Mouse (Mus musculus): ENCODE measurements around the gene Man1a. TPM values are rescaled to one million over a fixed set of nuclear protein-coding genes. Genes with fewer than 3 reads are reported as not detected.
A peak's percentile ranks its signal among the peaks of the same experiment; 100 is the strongest.

The Man1a gene
- total RNA-seq, 4 experiments from 2014 or later = 5.7 to 8.0 (median 7.4) TPM

GRCm38 (mm10) chr10:54061159-54061558 is 15.2 kb downstream of the Man1a start:
- no peak for DNase-seq (ENCODE audit: low spot score in 2 of 2)

- DNase-seq (ENCODE audit: low spot score in 2 of 2) = no peak
Observed at GRCm38 (mm10) chr10:54060587-54060986, 15.8 kb downstream of the Man1a start.

GRCm38 (mm10) chr10:54059679-54060249 is 16.6 kb downstream of the Man1a start:
- no peak for DNase-seq (ENCODE audit: low spot score in 2 of 2)

DNA sequence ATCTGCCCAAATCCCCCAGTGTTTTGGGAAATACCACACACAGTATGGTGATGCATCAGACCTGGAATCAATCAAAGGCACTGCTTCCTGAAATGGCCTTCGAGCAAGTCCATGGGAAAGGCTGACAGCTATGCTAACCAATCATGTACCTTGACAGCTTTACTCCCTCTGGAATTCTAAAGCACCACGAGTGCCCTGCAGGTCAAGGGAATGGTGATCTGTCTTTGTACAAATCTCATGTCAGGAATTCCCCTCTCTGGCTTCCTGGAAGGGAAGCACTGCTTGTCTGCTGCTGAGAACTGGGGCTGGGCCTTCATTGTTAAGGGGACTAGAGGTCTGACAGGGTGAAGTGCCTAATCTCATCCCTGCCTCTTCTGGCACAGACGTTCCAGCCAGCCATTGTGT is 17.3 kb downstream of the Man1a start:
- no peak for DNase-seq (ENCODE audit: low spot score in 2 of 2)

DNA sequence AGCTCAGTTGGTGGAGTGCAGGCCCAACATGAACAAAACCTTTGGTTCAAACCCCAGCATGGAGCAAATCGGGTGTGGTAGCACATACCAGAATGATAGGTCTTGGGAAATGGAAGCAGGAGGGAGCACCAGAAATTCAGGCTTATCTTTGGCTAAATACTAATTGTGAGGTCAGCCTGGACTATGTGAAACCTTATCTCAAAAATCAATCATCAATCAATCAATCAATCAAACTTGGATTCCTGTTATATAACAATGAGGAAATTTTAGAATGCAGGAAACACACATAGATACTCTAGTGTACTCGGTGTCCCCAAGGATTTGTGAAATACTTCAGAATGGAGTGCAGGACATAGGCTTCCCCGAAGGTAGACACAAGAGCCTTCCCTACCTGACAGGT is 17.8 kb downstream of the Man1a start:
- DNase-seq (ENCODE audit: low spot score in 2 of 2) = no peak

GRCm38 (mm10) chr10:54054188-54054587 is 22.2 kb downstream of the Man1a start:
- no peak for DNase-seq (ENCODE audit: low spot score in 2 of 2)

GRCm38 (mm10) chr10:54047885-54048284 is 28.5 kb downstream of the Man1a start:
- no peak for DNase-seq (ENCODE audit: low spot score in 2 of 2)

DNA sequence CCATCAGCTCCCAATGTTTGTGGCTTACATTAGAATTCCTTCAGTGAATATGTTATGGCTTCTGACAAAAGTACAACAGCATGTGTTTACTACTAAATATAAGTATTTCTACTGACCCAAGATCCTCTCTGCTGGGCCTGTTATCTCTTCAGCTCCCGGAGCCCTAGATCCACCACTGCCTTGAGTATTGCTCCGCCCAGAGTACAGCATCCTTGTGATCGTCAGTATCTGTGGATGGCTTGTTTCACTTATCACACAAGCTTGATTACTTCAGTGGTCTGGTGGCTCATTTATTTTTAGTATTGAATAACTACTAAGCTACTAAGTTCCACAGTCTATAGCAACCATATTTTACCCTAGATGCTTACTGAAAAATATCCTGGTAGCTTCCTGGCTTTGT is 33.1 kb downstream of the Man1a start:
- no peak for DNase-seq (ENCODE audit: low spot score in 2 of 2)

GRCm38 (mm10) chr10:54042212-54042840 is 34.1 kb downstream of the Man1a start:
- DNase-seq (ENCODE audit: low spot score in 2 of 2) = no peak

DNA sequence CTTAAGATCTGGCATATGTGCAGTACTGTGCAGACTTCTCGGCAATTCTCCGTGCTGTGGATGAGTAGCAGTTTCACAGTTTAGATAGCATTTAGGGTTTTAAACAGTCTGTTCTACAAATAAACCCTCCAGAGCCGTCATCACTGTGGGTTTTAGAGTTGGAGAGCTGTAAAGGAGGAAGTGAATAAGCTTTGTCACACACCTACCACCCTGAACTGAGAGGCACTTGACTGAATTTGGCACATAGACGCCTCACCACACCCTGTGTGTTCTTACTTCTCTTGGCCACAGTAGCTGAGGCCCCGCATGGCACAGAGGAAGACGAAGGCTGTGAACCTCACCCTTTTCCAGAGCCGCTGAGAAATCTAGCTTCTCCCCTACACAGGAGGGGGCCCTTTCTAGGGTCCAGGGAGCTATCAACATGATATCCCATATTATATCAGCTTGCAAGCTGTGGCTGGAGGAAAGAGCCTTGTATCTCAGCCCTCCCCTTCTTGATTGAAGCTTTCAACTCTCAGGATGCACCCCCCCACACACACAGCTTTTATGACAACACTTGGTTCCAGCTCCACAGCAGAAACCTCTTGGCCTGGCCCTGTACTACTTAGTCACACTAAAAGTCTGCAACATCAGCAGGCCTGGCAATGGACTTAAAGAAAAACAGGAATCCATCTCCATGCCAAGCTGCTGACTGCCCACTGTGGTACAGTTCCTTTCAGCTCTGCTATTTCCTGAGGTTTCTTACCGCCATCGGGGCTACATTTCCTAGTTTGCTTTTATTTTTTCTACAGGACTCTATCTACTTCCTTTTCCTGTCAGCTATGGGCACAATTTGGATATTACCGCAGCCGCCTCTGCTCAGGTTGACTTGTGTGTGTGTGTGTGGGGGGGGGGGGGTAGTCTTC is 35.9 kb downstream of the Man1a start:
- no peak for DNase-seq (ENCODE audit: low spot score in 2 of 2)

GRCm38 (mm10) chr10:54039754-54040153 is 36.7 kb downstream of the Man1a start:
- DNase-seq (ENCODE audit: low spot score in 2 of 2) = no peak

DNA sequence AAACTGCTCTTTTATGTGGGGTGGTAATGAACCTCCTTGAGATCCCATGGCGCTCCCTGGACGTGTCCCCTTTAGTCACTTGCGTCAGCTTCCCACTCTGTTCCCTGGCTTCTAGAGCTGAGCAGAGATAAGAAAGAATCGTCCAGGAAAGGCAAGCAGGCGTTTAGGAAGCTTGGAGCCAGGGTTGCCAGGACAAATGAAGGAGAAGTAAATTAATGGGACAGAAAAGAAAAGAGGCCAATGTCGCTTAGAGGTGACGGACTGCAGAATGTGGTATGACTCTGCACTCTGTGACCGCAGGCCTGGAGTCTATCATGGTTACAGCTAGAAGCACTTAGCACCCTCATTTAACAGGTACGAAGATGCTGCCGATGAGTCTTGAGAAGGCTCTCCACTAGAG is 37.7 kb downstream of the Man1a start:
- DNase-seq (ENCODE audit: low spot score in 2 of 2) = no peak

DNA sequence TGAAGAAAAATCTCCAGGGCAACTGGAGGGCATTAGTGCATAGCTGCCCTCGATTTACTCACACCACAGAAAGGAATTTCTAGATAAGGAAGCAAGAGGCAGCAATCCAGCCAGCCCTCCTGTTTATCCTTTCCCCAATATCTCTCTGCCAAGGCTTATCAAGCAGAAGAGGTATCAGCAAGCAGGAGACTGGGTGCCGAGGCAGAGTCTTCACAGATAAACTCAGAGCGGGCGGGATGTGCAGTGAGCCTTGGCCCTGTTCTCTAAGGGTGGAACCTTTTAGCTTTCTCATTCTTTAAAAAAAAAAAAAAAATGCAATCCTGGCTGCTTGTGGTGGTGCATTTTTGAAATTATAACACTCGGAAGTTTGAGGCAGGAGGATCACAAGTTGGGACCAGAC is 38.2 kb downstream of the Man1a start:
- no peak for DNase-seq (ENCODE audit: low spot score in 2 of 2)

- DNase-seq (ENCODE audit: low spot score in 2 of 2) = no peak
Observed at GRCm38 (mm10) chr10:54037348-54038010, 38.9 kb downstream of the Man1a start.

DNA sequence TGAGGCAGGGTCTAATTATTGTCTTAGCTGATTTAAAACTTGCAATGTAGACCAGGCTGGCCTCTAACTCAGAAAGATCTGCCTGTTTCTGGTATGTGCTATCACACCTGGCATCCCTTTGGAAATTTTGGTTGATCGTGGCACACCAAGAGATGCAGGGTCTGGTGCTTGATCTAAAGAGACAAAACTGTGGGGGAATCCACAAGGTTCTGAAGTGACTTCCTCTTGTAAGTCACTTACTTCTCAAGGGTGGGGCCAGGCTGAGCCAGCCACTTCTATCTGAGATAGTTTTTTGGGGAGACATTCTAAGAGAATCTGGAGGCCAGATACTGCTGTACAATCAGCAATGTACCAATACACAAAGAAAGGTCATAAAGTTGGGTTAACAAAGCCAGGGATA is 40.8 kb downstream of the Man1a start:
- DNase-seq (ENCODE audit: low spot score in 2 of 2) = no peak

- no peak for DNase-seq (ENCODE audit: low spot score in 2 of 2)
Observed at GRCm38 (mm10) chr10:54034779-54035178, 41.6 kb downstream of the Man1a start.

- DNase-seq (ENCODE audit: low spot score in 2 of 2) = peak in 1 of 2 experiments; percentile 31
Observed at GRCm38 (mm10) chr10:54032316-54033092, 43.9 kb downstream of the Man1a start.

- no peak for DNase-seq (ENCODE audit: low spot score in 2 of 2)
Observed at GRCm38 (mm10) chr10:54028866-54029265, 47.5 kb downstream of the Man1a start.

DNA sequence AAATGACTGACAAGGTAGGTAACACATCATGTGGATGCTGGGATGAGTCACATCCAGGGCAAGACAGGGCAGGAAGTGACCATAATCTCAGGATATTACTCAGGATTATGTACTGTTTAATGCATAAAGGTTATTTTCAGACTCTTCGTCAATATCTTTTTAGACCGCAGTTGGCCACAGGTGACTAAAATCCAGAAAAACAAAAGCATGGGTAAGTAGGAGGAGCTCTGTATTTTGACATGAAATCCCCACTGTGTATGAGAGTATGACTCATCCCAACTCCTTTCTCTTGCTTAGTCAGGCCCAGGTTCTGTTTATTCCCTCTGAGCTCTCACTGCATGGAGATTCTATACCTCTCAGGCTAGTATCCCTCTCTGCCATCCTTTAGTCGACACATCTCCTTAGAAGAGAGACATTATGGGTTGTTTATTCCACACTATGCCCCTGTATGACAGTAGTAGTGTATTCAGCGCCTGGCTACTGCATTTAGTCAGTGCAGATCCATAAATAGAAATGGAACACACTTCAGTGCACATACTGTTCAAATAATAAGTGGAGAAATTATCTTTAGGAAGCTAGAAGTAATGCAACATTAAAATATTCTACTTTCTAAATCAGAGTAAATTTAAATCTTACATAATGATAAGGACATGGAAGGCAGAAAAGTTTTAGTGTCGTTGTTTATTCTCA is 49.5 kb downstream of the Man1a start:
- DNase-seq (ENCODE audit: low spot score in 2 of 2) = no peak

DNA sequence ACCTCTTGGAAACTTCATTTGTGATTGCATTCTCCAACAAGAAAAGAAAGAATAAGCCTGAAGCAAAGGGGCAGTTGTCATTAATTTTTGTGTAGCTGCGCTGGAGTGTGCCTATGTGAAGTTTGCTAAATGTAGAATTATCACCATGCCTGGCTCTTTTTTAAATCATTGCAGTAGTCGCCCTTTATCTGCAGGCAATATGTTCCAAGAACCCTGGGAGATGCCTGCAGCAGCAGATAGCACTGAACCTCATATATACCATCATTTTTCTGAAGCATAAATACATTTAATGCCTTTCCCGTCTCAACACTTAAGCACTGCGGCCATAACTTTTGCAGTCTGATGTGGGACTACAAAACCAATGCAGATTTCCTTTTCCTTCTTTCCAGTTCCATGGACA is 50.3 kb downstream of the Man1a start:
- DNase-seq (ENCODE audit: low spot score in 2 of 2) = no peak
